ENCODE assay signal across 9 mouse cellular contexts in genomic region chr14:101482270-101482669, GRCm38 (mm10).
DNase-seq lines count a peak whose midpoint lies in the region; ATAC-seq and TF ChIP-seq lines count a peak whose summit lies in the region.
"Had no signal": no experiment of that assay in that cellular context is flagged by ENCODE, and none has a peak within 500 bp of the region (broad histone marks: within the 10 kb centered on the region; RNA-seq: fewer than 3 reads in every experiment).

No protein-coding gene starts in this region.

- POLR2A ChIA-PET in Patski (lab: Charles Lee) = interaction anchor here (0.9 kb wide), 1 partner anchor 157 kb away, joined by 3 read pairs; no protein-coding TSS in a partner anchor

- no peaks in the 10 kb centered on the region; the same call in 1 of the 2 replicates for H3K36me3 ChIP-seq in kidney, adult 2 months (ENCODE audit: control insufficient read depth, insufficient read depth, low read length)
- H3K36me3 ChIP-seq in kidney, embryonic 14.5 days (ENCODE audit: control insufficient read depth, insufficient read depth, low read length) = no peaks in the 10 kb centered on the region
- H3K36me3 ChIP-seq in embryonic facial prominence, embryonic 11.5 days (replicated peaks; ENCODE audit: control insufficient read depth, insufficient read depth, low read depth, low read length) = no peaks in the 10 kb centered on the region
- H3K36me3 ChIP-seq in splenic B cell, adult 2 months (ENCODE audit: control insufficient read depth, insufficient read depth, low read length, poor library complexity, severe bottlenecking) = no peaks in the 10 kb centered on the region

- DNase-seq in kidney, adult 2 months = peak; percentile 29
- DNase-seq in Patski (ENCODE audit: low read depth, low spot score) = no peak
- DNase-seq in embryonic facial prominence, embryonic 11.5 days (ENCODE audit: low spot score) = peak; percentile 26
- DNase-seq in splenic B cell, adult 2 months (ENCODE audit: low read depth, low spot score) = peak; percentile 49
- DNase-seq in right cerebral cortex, postnatal 25 days = no peak

- H3K9me3 ChIP-seq in kidney, embryonic 14.5 days (ENCODE audit: control insufficient read depth, low read length) = no peaks in the 10 kb centered on the region
- no peaks in the 10 kb centered on the region for H3K9me3 ChIP-seq in embryonic facial prominence, embryonic 11.5 days (replicated peaks; ENCODE audit: control insufficient read depth, low read length)

- 45% methylated on average over 4 of the region's 4 CpGs for WGBS in kidney, adult 2 months
- 52% methylated on average over 4 of the region's 4 CpGs for WGBS in kidney, embryonic 14.5 days
- WGBS in embryonic facial prominence, embryonic 11.5 days = 40% methylated on average over 4 of the region's 4 CpGs

- H3K27me3 ChIP-seq in kidney, adult 2 months (replicated peaks; ENCODE audit: control insufficient read depth, insufficient read depth, low read length) = no peaks in the 10 kb centered on the region
- H3K27me3 ChIP-seq in kidney, embryonic 14.5 days (ENCODE audit: control insufficient read depth, insufficient read depth, low read length) = no peaks in the 10 kb centered on the region
- no peaks in the 10 kb centered on the region for H3K27me3 ChIP-seq in Patski
- no peaks in the 10 kb centered on the region for H3K27me3 ChIP-seq in embryonic facial prominence, embryonic 11.5 days (ENCODE audit: control insufficient read depth, insufficient read depth, low read length)
- H3K27me3 ChIP-seq in splenic B cell, adult 2 months (ENCODE audit: control insufficient read depth, insufficient read depth, low read length, poor library complexity, severe bottlenecking) = no peaks in the 10 kb centered on the region

- CTCF ChIA-PET in Patski (lab: Charles Lee) = interaction anchor here (1.0 to 2.7 kb wide), 4 partner anchors 10 to 65 kb away, joined by 3 to 11 read pairs (median 6); no protein-coding TSS in a partner anchor

- TF ChIP-seq POLR2A in kidney, adult 2 months (IDR thresholded peaks at IDR 0.05; ENCODE audit: low read depth, low read length) = no peak

- peak; percentile 60 for TF ChIP-seq CTCF in kidney, adult 2 months (conservative IDR thresholded peaks at IDR 0.05; ENCODE audit: insufficient read depth, insufficient read length, low read depth, low read length)
- peak; percentile 72 for TF ChIP-seq CTCF in Patski (IDR thresholded peaks at IDR 0.05)

- no peak overlapping the region for H3K4me2 ChIP-seq in kidney, embryonic 14.5 days (replicated peaks; ENCODE audit: low read depth, low read length)
- no peak overlapping the region for H3K4me2 ChIP-seq in embryonic facial prominence, embryonic 11.5 days (ENCODE audit: low read depth, low read length)

- no peak for ATAC-seq in kidney, embryonic 14.5 days (ENCODE audit: low FRiP score, low TSS enrichment)
- peak; percentile 20 for ATAC-seq in CD4-positive, CD25-positive, alpha-beta regulatory T cell, adult 4 months
- ATAC-seq in Patski = no peak
- ATAC-seq in embryonic facial prominence, embryonic 11.5 days (replicated peaks; ENCODE audit: insufficient number of reproducible peaks, low FRiP score, low TSS enrichment, low read depth) = no peak
- ATAC-seq in monocyte, adult 5-6 weeks (replicated peaks; ENCODE audit: insufficient number of reproducible peaks, low FRiP score, low TSS enrichment, poor library complexity, severe bottlenecking) = no peak

- H3K27ac ChIP-seq in kidney, adult 2 months (ENCODE audit: insufficient read depth, low read depth, low read length) = no peak overlapping the region
- no peak overlapping the region for H3K27ac ChIP-seq in kidney, embryonic 14.5 days (ENCODE audit: low read depth, low read length)
- H3K27ac ChIP-seq in embryonic facial prominence, embryonic 11.5 days (replicated peaks; ENCODE audit: low read depth, low read length) = no peak overlapping the region

- in situ Hi-C loops in Patski (cut with MboI; ENCODE audit: low pct_unique_long_range_greater_than_20kb) = no loop called here

- no peak overlapping the region for H3K9ac ChIP-seq in kidney, embryonic 14.5 days (ENCODE audit: low read depth, low read length)
- H3K9ac ChIP-seq in embryonic facial prominence, embryonic 11.5 days (replicated peaks; ENCODE audit: low read length) = no peak overlapping the region

- peaks cover 5% of the 10 kb centered on the region; the same call in 1 of the 2 replicates for H3K4me1 ChIP-seq in kidney, adult 2 months (ENCODE audit: control insufficient read depth, insufficient read depth, low read length)
- H3K4me1 ChIP-seq in kidney, embryonic 14.5 days (ENCODE audit: control insufficient read depth, insufficient read depth, low read length) = peaks cover 6% of the 10 kb centered on the region; the same call in 1 of the 2 replicates
- no peaks in the 10 kb centered on the region for H3K4me1 ChIP-seq in embryonic facial prominence, embryonic 11.5 days (ENCODE audit: control insufficient read depth, insufficient read depth, low read length)

- H3K4me3 ChIP-seq in kidney, adult 2 months (ENCODE audit: insufficient read depth, low read depth, low read length) = no peak overlapping the region
- no peak overlapping the region for H3K4me3 ChIP-seq in kidney, embryonic 14.5 days (ENCODE audit: low read length)
- no peak overlapping the region for H3K4me3 ChIP-seq in embryonic facial prominence, embryonic 11.5 days (ENCODE audit: low read depth, low read length)
- H3K4me3 ChIP-seq: erythroblast, embryonic 14.5 days had no signal

Comparison
In these comparisons a context has a peak if more than half of its experiments do, and no peak if none do; other contexts are left out.
1. DNase-seq: peak in kidney, adult 2 months (single experiment), embryonic facial prominence, embryonic 11.5 days (single experiment) and splenic B cell, adult 2 months (single experiment); none in Patski (single experiment) and right cerebral cortex, postnatal 25 days (single experiment).